Mouse (Mus musculus): Measurements from ENCODE around the gene Rabgap1l. TPM values are rescaled to one million over a fixed set of nuclear protein-coding genes. Genes with fewer than 3 reads are reported as not detected.

Gene Rabgap1l
- polyA plus RNA-seq, 1 experiment: 29.9 TPM

GRCm38 (mm10) chr1:160273133-160273743, 519.8 kb downstream of the Rabgap1l start:
- Histone ChIP-seq H3K4me3 (ENCODE audit: insufficient read depth, low read length) (no peak overlapping the region), H3K27ac (ENCODE audit: insufficient read depth, low read depth, low read length) (no peak overlapping the region), H3K4me1 (ENCODE audit: control insufficient read depth, insufficient read depth, low read length) (peaks cover 9% of the 10 kb centered on the region)
- TF ChIP-seq POLR2A (IDR thresholded peaks at IDR 0.05; ENCODE audit: borderline replicate concordance, low read depth, low read length) (no peak), CTCF (IDR thresholded peaks at IDR 0.05; ENCODE audit: low read depth, low read length) (no peak)

- Histone ChIP-seq H3K4me3 (ENCODE audit: insufficient read depth, low read length) (no peak overlapping the region), H3K4me1 (ENCODE audit: control insufficient read depth, insufficient read depth, low read length) (peaks cover 16% of the 10 kb centered on the region), H3K27ac (ENCODE audit: insufficient read depth, low read depth, low read length) (no peak overlapping the region)
- TF ChIP-seq POLR2A (IDR thresholded peaks at IDR 0.05; ENCODE audit: borderline replicate concordance, low read depth, low read length): no peak
- no peak for TF ChIP-seq CTCF (IDR thresholded peaks at IDR 0.05; ENCODE audit: low read depth, low read length)
Observed at GRCm38 (mm10) chr1:160271282-160271967, 521.6 kb downstream of the Rabgap1l start.

- peak overlapping the region; percentile 48 for H3K27ac ChIP-seq (ENCODE audit: insufficient read depth, low read depth, low read length)
- no peak overlapping the region for H3K4me3 ChIP-seq (ENCODE audit: insufficient read depth, low read length)
- peaks cover 11% of the 10 kb centered on the region for H3K4me1 ChIP-seq (ENCODE audit: control insufficient read depth, insufficient read depth, low read length)
- TF ChIP-seq CTCF (IDR thresholded peaks at IDR 0.05; ENCODE audit: low read depth, low read length) (no peak), POLR2A (IDR thresholded peaks at IDR 0.05; ENCODE audit: borderline replicate concordance, low read depth, low read length) (no peak)
Observed at GRCm38 (mm10) chr1:160268322-160268721, 524.7 kb downstream of the Rabgap1l start.

- no peak overlapping the region for H3K27ac ChIP-seq (ENCODE audit: insufficient read depth, low read depth, low read length)
- H3K4me3 ChIP-seq (ENCODE audit: insufficient read depth, low read length): no peak overlapping the region
- TF ChIP-seq CTCF (IDR thresholded peaks at IDR 0.05; ENCODE audit: low read depth, low read length): no peak
- TF ChIP-seq POLR2A (IDR thresholded peaks at IDR 0.05; ENCODE audit: borderline replicate concordance, low read depth, low read length): no peak
- H3K4me1 ChIP-seq (ENCODE audit: control insufficient read depth, insufficient read depth, low read length): peaks cover 11% of the 10 kb centered on the region
Observed at GRCm38 (mm10) chr1:160263630-160264346, 529.2 kb downstream of the Rabgap1l start.

- no peak overlapping the region for H3K4me3 ChIP-seq (ENCODE audit: insufficient read depth, low read length)
- no peak overlapping the region for H3K27ac ChIP-seq (ENCODE audit: insufficient read depth, low read depth, low read length)
- no peak for TF ChIP-seq POLR2A (IDR thresholded peaks at IDR 0.05; ENCODE audit: borderline replicate concordance, low read depth, low read length)
- no peak for TF ChIP-seq CTCF (IDR thresholded peaks at IDR 0.05; ENCODE audit: low read depth, low read length)
- peaks cover 9% of the 10 kb centered on the region for H3K4me1 ChIP-seq (ENCODE audit: control insufficient read depth, insufficient read depth, low read length)
Observed at GRCm38 (mm10) chr1:160263053-160263452, 530.0 kb downstream of the Rabgap1l start.

GRCm38 (mm10) chr1:160262415-160262814, 530.6 kb downstream of the Rabgap1l start:
- no peak overlapping the region for H3K4me3 ChIP-seq (ENCODE audit: insufficient read depth, low read length)
- H3K4me1 ChIP-seq (ENCODE audit: control insufficient read depth, insufficient read depth, low read length): peaks cover 6% of the 10 kb centered on the region
- TF ChIP-seq POLR2A (IDR thresholded peaks at IDR 0.05; ENCODE audit: borderline replicate concordance, low read depth, low read length) (no peak), CTCF (IDR thresholded peaks at IDR 0.05; ENCODE audit: low read depth, low read length) (no peak)
- H3K27ac ChIP-seq (ENCODE audit: insufficient read depth, low read depth, low read length): no peak overlapping the region

- Histone ChIP-seq H3K4me3 (ENCODE audit: insufficient read depth, low read length) (no peak overlapping the region), H3K4me1 (ENCODE audit: control insufficient read depth, insufficient read depth, low read length) (peaks cover 5% of the 10 kb centered on the region; the same call in 1 of the 2 replicates), H3K27ac (ENCODE audit: insufficient read depth, low read depth, low read length) (no peak overlapping the region)
- no peak for TF ChIP-seq CTCF (IDR thresholded peaks at IDR 0.05; ENCODE audit: low read depth, low read length)
- TF ChIP-seq POLR2A (IDR thresholded peaks at IDR 0.05; ENCODE audit: borderline replicate concordance, low read depth, low read length): no peak
Observed at GRCm38 (mm10) chr1:160261849-160262248, 531.2 kb downstream of the Rabgap1l start.

GRCm38 (mm10) chr1:160260605-160261004, 532.4 kb downstream of the Rabgap1l start:
- Histone ChIP-seq H3K4me3 (ENCODE audit: insufficient read depth, low read length) (no peak overlapping the region), H3K4me1 (ENCODE audit: control insufficient read depth, insufficient read depth, low read length) (peaks cover 5% of the 10 kb centered on the region; the same call in 1 of the 2 replicates), H3K27ac (ENCODE audit: insufficient read depth, low read depth, low read length) (no peak overlapping the region)
- TF ChIP-seq CTCF (IDR thresholded peaks at IDR 0.05; ENCODE audit: low read depth, low read length) (no peak), POLR2A (IDR thresholded peaks at IDR 0.05; ENCODE audit: borderline replicate concordance, low read depth, low read length) (no peak)

GRCm38 (mm10) chr1:160259884-160260283, 533.1 kb downstream of the Rabgap1l start:
- Histone ChIP-seq H3K27ac (ENCODE audit: insufficient read depth, low read depth, low read length) (no peak overlapping the region), H3K4me1 (ENCODE audit: control insufficient read depth, insufficient read depth, low read length) (peaks cover 5% of the 10 kb centered on the region), H3K4me3 (ENCODE audit: insufficient read depth, low read length) (no peak overlapping the region)
- TF ChIP-seq POLR2A (IDR thresholded peaks at IDR 0.05; ENCODE audit: borderline replicate concordance, low read depth, low read length) (no peak), CTCF (IDR thresholded peaks at IDR 0.05; ENCODE audit: low read depth, low read length) (no peak)

- Histone ChIP-seq H3K4me1 (ENCODE audit: control insufficient read depth, insufficient read depth, low read length) (peaks cover 19% of the 10 kb centered on the region), H3K4me3 (ENCODE audit: insufficient read depth, low read length) (no peak overlapping the region), H3K27ac (ENCODE audit: insufficient read depth, low read depth, low read length) (no peak overlapping the region)
- no peak for TF ChIP-seq POLR2A (IDR thresholded peaks at IDR 0.05; ENCODE audit: borderline replicate concordance, low read depth, low read length)
Observed at GRCm38 (mm10) chr1:160253108-160253507, 539.9 kb downstream of the Rabgap1l start.
